Mouse (Mus musculus) embryo, embryonic 10.5 days (tissue): ENCODE measurements around the gene Gm49352.
"Not testable (repeated sequence)": the region's sequence is repeated elsewhere in the genome, so short reads cannot be mapped to it uniquely, and the experiment has no call there.

Experiments used
- DNase-seq: peaks from one replicate; pipeline ENCODE4 v3.0.0-alpha.2; 2015; ENCODE audit warnings: low spot score

Gm49352 gene

GRCm38 (mm10) chr13:61568074-61568473 lies at the start of gene Gm49352:
Gm49352 (minus strand) TSS chr13:61568174.
- DNase-seq = not testable (repeated sequence)

- DNase-seq = no peak
Measured at GRCm38 (mm10) chr13:61570027-61570426, 2.1 kb upstream of the Gm49352 start, which contains the start of gene Cts3. Cts3 (minus strand) TSS chr13:61570127.

GRCm38 (mm10) chr13:61541631-61542030 lies 26.3 kb downstream of the Gm49352 start, which contains the start of gene Ctsm:
Ctsm (minus strand) TSS chr13:61541839.
- no peak for DNase-seq
